Mouse (Mus musculus) erythroblast, embryonic 14.5 days (primary cell): ENCODE measurements around the gene Olfr221.

Experiments used
- GATA1 ChIP-seq: IDR thresholded peaks from 2 replicates; pipeline ENCODE4 v1.6.1; 2012; ENCODE audit warnings: low read length, inconsistent platforms, mixed read lengths
- TAL1 ChIP-seq: IDR thresholded peaks from 3 replicates; pipeline ENCODE4 v1.6.1; 2012; ENCODE audit warnings: low read length, inconsistent platforms, mixed read lengths

- TF ChIP-seq TAL1: no peak
- no peak for TF ChIP-seq GATA1
Observed at GRCm38 (mm10) chr14:51987177-51987576, 55.1 kb downstream of the Olfr221 start.
